Mouse (Mus musculus) heart, embryonic 16.5 days (tissue): ENCODE results near the gene Gucy1a1. TPM values are rescaled to one million over a fixed set of nuclear protein-coding genes. Genes with fewer than 3 reads are reported as not detected.

Source experiments
- ATAC-seq: fragments of 200-750 bp; cut with Nextera tagmentation; replicated peaks from 2 replicates; pipeline ENCODE4 v1.8.0; 2017; ENCODE audit warnings: moderate number of reproducible peaks; ENCODE audit not compliant: insufficient read depth, low FRiP score; ENCODE audit errors: extremely low read depth
- H3K27ac ChIP-seq: fragments of 300-500 bp; sonication (generic); 2 replicates; pipeline ENCODE4 v1.5.1; 2014; ENCODE audit warnings: mild to moderate bottlenecking, low read length, control low read depth, moderate library complexity
- H3K27me3 ChIP-seq: fragments of 300-500 bp; sonication (generic); 2 replicates; pipeline ENCODE4 v1.6.1; 2014; ENCODE audit warnings: low read length, mixed read lengths; ENCODE audit not compliant: control insufficient read depth, insufficient read depth
- H3K36me3 ChIP-seq: fragments of 300-500 bp; sonication (generic); 2 replicates; pipeline ENCODE4 v1.6.1; 2014; ENCODE audit not compliant: control insufficient read depth, insufficient read depth
- H3K4me1 ChIP-seq: fragments of 300-500 bp; sonication (generic); 2 replicates; pipeline ENCODE4 v1.6.1; 2014; ENCODE audit warnings: low read length, mixed read lengths; ENCODE audit not compliant: control insufficient read depth, insufficient read depth
- H3K4me2 ChIP-seq: fragments of 300-500 bp; sonication (generic); 2 replicates; pipeline ENCODE4 v1.6.1; 2014; ENCODE audit warnings: low read depth, mild to moderate bottlenecking, control low read depth, low read length
- H3K4me3 ChIP-seq: fragments of 300-500 bp; sonication (generic); 2 replicates; pipeline ENCODE4 v1.5.1; 2014; ENCODE audit warnings: mild to moderate bottlenecking, control low read depth, low read length
- H3K9ac ChIP-seq: fragments of 300-500 bp; sonication (generic); 2 replicates; pipeline ENCODE4 v1.6.1; 2014; ENCODE audit warnings: low read length, control low read depth
- H3K9me3 ChIP-seq: fragments of 300-500 bp; sonication (generic); replicated peaks from 2 replicates; pipeline ENCODE4 v1.6.1; 2016; ENCODE audit warnings: low read length; ENCODE audit not compliant: control insufficient read depth
- WGBS: fragments of 180-500 bp; shearing (Covaris S2); extraction: QIAGEN DNeasy Blood & Tissue Kit; methylation state at CpG from one replicate; pipeline ENCODE4 v1.1.7; 2014; 5-methylcytosine and 5-hydroxymethylcytosine counted together
- polyA plus RNA-seq: library from polyadenylated mRNA; unstranded; fragments of >200 nt; fragmentation: Nextera tagmentation; extraction: Ambion mirVana; gene quantifications from 2 replicates; pipeline ENCODE4 v1.2.1, GENCODE M21; 2015

The Gucy1a1 gene
- polyA plus RNA-seq, 1 experiment from 2014 or later: 42.7 TPM

DNA sequence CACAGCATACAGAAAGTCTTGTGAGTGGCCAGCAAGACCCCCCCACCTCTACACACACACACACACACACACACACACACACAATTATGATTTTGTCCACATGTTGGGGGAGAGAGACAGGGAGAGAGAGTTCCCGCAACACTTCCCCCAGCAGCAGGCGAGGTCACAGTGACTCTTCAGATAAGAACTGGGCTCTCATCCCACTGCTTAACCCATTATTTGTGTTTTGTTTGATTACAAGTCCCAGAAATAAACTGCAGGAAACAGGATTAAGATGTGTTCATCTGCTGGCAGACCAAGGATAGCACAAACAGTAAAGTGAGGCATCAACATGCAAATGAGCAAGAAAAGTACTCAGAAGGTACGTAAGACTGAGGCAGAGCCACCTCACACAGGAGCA is 33.6 kb downstream of the Gucy1a1 start:
- H3K9me3 ChIP-seq: no peaks in the 10 kb centered on the region
- peak; percentile 78 for ATAC-seq
- H3K27ac ChIP-seq: peak overlapping the region; percentile 88
- peaks cover 12% of the 10 kb centered on the region for H3K4me1 ChIP-seq
- H3K9ac ChIP-seq: no peak overlapping the region
- peak overlapping the region; percentile 8; the same call in 1 of the 2 replicates for H3K4me2 ChIP-seq
- 0 out of 2 replicates have a peak, but pooled peaks cover 5% of the 10 kb centered on the region for H3K36me3 ChIP-seq
- no peak overlapping the region for H3K4me3 ChIP-seq
- 15% methylated on average over 3 of the region's 3 CpGs for WGBS
- no peaks in the 10 kb centered on the region for H3K27me3 ChIP-seq

DNA sequence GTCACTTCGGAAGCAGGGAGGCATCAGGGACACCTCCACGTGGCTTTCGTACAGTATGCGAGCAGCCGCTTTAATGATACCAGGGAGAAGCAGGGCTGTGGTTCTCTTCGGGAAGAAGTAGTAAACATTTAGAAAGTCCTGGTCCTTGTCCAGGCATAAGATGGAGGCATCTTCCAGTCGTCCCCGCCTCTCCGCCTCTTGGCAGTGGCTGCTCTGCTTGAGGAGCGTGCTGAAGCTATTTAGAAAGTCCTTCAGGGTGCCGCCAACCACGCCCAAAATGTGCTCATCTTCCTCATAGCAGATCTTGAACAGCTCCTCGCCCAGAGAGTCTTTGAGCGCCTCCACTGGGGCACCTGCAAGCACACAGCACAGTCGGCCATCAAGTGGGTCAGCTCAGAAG is 36.6 kb downstream of the Gucy1a1 start:
- H3K36me3 ChIP-seq: 0 out of 2 replicates have a peak, but pooled peaks cover 5% of the 10 kb centered on the region
- H3K4me1 ChIP-seq: peaks cover 30% of the 10 kb centered on the region
- H3K9me3 ChIP-seq: no peaks in the 10 kb centered on the region
- H3K4me2 ChIP-seq: no peak overlapping the region
- H3K27me3 ChIP-seq: no peaks in the 10 kb centered on the region
- WGBS: 89% methylated on average over 15 of the region's 15 CpGs
- no peak overlapping the region for H3K9ac ChIP-seq
- no peak for ATAC-seq
- H3K4me3 ChIP-seq: no peak overlapping the region
- H3K27ac ChIP-seq: no peak overlapping the region; the same call in 1 of the 2 replicates

DNA sequence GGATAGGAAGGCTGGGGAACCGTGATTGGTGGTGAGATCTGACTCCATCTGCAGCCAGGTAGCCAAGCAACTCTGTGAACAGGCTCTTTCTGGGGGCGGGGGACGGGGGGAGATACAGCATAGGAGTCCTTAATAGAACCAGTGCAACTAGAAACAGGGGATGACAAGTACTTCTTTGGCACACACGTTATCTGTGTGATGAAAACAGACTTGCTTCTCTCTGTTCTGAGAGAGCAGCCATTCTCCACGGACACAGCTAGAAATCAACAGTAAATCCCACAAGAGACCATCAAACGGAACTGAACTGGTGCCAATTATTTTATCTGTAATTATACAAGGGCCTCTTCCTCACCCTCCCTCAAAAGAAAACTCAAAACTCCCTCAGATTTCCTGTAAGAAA is 41.4 kb downstream of the Gucy1a1 start:
- H3K9me3 ChIP-seq: no peaks in the 10 kb centered on the region
- peak overlapping the region; percentile 74 for H3K27ac ChIP-seq
- ATAC-seq: peak; percentile 76
- no peaks in the 10 kb centered on the region for H3K27me3 ChIP-seq
- 22% methylated on average over 6 of the region's 6 CpGs for WGBS
- H3K4me3 ChIP-seq: no peak overlapping the region
- H3K9ac ChIP-seq: peak overlapping the region; percentile 20; the same call in 1 of the 2 replicates
- H3K4me2 ChIP-seq: no peak overlapping the region
- H3K4me1 ChIP-seq: peaks cover 24% of the 10 kb centered on the region
- H3K36me3 ChIP-seq: 0 out of 2 replicates have a peak, but pooled peaks cover 5% of the 10 kb centered on the region

DNA sequence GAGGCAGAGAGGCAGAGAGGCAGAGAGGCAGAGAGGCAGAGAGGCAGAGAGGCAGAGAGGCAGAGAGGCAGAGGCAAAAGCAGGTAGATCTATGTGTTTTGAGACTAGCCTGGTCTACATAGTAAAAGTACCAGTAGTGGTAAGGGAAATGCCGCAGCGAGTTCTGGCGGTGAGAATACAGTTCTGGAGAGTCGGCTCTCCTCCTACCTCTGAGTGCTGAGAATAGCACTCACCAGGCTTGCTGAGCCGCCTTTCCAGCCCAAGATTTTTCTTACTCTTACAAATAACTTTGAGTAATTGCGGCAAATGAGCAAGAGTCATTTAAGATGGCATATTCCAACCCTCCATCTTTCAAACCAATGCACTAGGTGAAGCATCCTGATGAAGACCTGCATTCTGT is 46.5 kb downstream of the Gucy1a1 start:
- ATAC-seq: no peak
- Histone ChIP-seq H3K4me3 (no peak overlapping the region), H3K27me3 (no peaks in the 10 kb centered on the region), H3K4me2 (no peak overlapping the region), H3K36me3 (peaks cover 3% of the 10 kb centered on the region; the same call in 1 of the 2 replicates), H3K4me1 (peaks cover 8% of the 10 kb centered on the region), H3K27ac (no peak overlapping the region), H3K9ac (no peak overlapping the region), H3K9me3 (no peaks in the 10 kb centered on the region)
- WGBS: 88% methylated on average over 6 of the region's 6 CpGs

DNA sequence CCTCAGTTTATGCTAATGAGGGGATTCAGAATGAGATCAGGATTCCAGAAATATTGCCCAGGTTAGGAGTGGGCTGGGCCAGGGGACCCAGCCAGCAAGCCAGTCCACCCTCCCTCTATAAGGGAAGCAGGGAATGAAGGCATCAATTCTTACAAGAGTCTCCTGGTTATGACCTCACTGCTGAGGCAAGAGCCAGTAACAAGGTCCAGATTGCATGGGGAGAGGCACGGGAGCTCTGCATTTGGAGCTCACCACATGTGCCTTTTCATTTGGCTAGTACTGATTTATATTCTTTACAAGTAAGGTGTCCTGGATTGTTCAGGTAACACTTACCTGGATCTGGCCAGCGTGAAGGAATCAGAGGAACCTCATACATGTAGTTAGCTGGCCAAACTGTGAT is 48.8 kb downstream of the Gucy1a1 start:
- H3K4me3 ChIP-seq: no peak overlapping the region
- no peaks in the 10 kb centered on the region for H3K27me3 ChIP-seq
- H3K9me3 ChIP-seq: no peaks in the 10 kb centered on the region
- H3K4me1 ChIP-seq: no peaks in the 10 kb centered on the region
- H3K4me2 ChIP-seq: no peak overlapping the region
- H3K9ac ChIP-seq: no peak overlapping the region
- WGBS: 74% methylated on average over 2 of the region's 2 CpGs
- ATAC-seq: no peak
- H3K27ac ChIP-seq: no peak overlapping the region
- peaks cover 3% of the 10 kb centered on the region; the same call in 1 of the 2 replicates for H3K36me3 ChIP-seq

DNA sequence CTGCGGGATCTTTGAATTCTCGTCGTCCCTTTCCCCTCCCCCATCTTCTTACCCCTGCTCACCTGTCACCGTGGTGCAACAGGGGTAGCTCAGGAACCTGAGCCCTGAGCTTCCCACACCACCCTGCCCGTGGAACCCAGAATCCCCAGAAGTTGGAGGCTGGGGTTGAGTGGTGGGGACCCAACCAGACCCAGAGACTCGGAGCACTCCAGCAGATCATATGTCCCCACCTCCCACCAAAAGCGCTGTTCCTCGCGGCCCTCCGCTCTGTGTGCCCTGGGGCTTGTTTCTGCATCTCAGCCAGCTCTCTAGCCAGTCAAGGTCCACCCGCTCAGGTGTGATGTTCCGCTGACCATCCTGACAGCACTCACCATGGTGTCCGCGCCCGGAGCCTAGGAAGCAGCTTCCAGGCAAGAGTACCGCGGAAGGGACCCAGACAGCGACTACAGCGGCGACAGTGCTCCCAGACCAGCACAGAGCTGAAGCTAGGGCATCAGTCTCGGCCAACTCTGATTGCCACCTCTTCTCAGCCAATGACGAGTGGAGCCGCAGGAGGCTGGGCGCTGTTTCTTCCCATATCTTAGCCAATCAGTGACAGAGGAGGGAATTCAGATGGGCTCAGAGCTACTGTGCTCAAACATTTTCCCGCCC is 71.3 kb downstream of the Gucy1a1 start, which contains the start of gene Gucy1b1:
Gene Gucy1b1, minus strand, starts transcription at position 489 of the 651 bp plus-strand sequence.
- Histone ChIP-seq H3K27me3 (no peaks in the 10 kb centered on the region), H3K4me3 (peak within 1 kb of the TSS; percentile 62), H3K4me2 (peak within 1 kb of the TSS; percentile 93), H3K9me3 (no peaks in the 10 kb centered on the region), H3K4me1 (peaks cover 12% of the 10 kb centered on the region), H3K9ac (peak within 1 kb of the TSS; percentile 79), H3K36me3 (no peaks in the 10 kb centered on the region), H3K27ac (peak within 1 kb of the TSS; percentile 81)
- 1% methylated on average over 25 of the region's 25 CpGs for WGBS
- peak; percentile 94 for ATAC-seq

DNA sequence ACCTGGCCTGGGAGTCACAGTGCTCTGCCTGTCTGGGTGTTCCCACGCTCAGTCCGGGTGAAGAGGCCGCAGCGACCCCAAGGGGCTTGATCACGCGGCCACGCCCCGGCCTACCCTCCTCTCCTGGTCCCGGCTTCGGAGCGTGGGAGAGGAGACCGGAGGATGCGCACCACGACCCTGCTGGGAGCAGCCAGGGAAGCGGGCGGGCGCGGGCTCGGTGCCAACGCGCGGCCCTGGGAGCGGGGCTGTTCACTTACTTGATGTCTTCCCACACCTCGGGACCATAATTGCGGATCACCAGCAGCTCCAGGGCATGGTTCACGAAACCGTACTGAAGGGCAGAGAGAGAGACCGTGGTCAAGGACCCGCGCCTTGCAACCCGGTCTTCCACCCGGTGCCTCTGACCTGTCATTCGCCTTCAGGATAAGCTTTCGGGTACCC is 71.8 kb downstream of the Gucy1a1 start:
- H3K36me3 ChIP-seq: no peaks in the 10 kb centered on the region
- peak; percentile 73 for ATAC-seq
- peak overlapping the region; percentile 62 for H3K4me3 ChIP-seq
- peak overlapping the region; percentile 93 for H3K4me2 ChIP-seq
- H3K4me1 ChIP-seq: peaks cover 15% of the 10 kb centered on the region
- H3K27ac ChIP-seq: peak overlapping the region; percentile 81
- H3K9me3 ChIP-seq: no peaks in the 10 kb centered on the region
- WGBS: under 1% methylated on average over 34 of the region's 34 CpGs
- H3K27me3 ChIP-seq: no peaks in the 10 kb centered on the region
- peak overlapping the region; percentile 79 for H3K9ac ChIP-seq

DNA sequence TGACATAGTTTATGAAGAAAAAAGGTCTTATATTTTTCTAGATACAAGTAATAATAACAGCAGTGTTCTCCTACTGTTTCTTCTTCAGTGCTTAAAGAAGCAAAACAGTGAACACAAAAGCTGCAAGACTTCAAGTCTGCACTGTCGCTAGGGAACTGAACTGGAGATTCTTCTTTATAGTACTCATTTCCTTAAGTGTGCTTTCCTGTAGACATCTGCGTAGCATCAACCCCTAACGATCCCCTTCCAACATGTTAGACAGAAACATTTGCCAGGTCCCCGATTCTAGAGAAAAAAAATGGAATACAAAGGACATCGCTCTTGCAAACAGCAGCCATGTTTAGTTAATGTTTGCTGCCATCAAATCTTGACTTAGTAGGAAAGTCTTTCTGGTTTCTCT is 77.8 kb downstream of the Gucy1a1 start:
- H3K27ac ChIP-seq: no peak overlapping the region
- peaks cover 24% of the 10 kb centered on the region for H3K4me1 ChIP-seq
- 70% methylated on average over 5 of the region's 5 CpGs for WGBS
- ATAC-seq: no peak
- H3K36me3 ChIP-seq: no peaks in the 10 kb centered on the region
- H3K4me2 ChIP-seq: no peak overlapping the region
- no peak overlapping the region for H3K4me3 ChIP-seq
- H3K27me3 ChIP-seq: no peaks in the 10 kb centered on the region
- no peaks in the 10 kb centered on the region for H3K9me3 ChIP-seq
- no peak overlapping the region for H3K9ac ChIP-seq

DNA sequence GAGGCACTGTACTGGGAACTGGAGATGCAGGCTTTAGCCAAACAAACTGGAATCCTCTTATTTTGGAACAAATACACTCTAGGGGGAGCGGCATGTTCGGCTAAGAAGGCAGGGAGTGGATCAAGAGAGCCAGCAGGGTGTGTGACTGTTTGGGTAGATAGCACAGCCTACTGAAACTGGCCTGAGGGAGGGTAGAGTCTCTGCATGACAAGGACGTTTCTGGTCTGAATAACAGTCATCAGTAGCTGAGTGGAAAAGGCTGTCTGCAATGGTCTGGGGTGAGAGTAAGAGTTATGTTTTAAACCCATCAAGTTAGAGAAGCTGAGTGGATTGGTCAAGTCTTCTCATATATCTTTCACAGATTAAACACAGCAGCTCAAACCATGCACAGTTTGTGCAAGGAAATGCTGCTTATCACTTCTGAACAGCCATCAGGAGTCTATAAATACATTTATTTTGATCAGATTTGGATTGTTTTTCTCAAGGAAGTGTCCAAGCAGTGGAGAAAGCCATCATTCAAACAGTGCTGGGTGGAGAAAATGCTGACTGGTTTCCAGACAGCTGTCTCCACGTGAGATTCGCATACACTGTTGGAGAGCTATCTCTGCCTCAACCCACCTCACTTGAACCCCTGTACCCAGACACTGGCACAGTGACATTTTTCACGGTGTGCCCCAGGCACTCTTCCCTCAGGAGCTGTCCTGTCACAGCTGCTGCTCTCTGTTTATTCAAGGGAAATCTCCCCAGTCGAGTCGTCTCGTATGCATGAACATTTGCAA is 84.0 kb downstream of the Gucy1a1 start:
- H3K9ac ChIP-seq: no peak overlapping the region
- H3K36me3 ChIP-seq: no peaks in the 10 kb centered on the region
- WGBS: 19% methylated on average over 9 of the region's 9 CpGs
- no peak overlapping the region for H3K4me3 ChIP-seq
- H3K27me3 ChIP-seq: no peaks in the 10 kb centered on the region
- H3K9me3 ChIP-seq: no peaks in the 10 kb centered on the region
- H3K27ac ChIP-seq: peak overlapping the region; percentile 50
- H3K4me1 ChIP-seq: peaks cover 25% of the 10 kb centered on the region
- no peak overlapping the region for H3K4me2 ChIP-seq
- no peak for ATAC-seq
